Mouse (Mus musculus): ENCODE results near the gene Rasgef1b. TPM values are rescaled to one million over a fixed set of nuclear protein-coding genes. Genes with fewer than 3 reads are reported as not detected.

Rasgef1b gene
- polyA plus RNA-seq, 2 experiments: 4.3 to 9.2 TPM

DNA sequence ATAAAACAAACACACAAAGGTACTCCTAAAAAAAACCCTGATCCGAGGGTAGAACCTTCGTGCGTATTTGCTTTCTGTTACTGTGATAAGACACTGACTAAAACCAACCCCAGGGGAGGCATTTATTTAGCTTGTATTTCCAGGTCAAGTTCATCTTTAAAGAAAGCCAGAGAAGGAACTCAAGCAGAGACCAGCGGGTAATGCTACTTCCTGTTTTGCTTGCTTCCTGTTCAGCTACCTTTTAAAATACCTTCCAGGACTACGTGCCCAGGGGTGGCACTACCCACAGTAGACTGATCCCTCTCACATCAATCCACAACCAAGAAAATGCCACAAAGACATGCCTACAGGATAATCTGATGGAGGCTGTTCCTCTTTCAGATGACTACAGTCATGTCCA lies 212.7 kb downstream of the Rasgef1b start:
- 87% methylated on average over 5 of the region's 5 CpGs for WGBS

DNA sequence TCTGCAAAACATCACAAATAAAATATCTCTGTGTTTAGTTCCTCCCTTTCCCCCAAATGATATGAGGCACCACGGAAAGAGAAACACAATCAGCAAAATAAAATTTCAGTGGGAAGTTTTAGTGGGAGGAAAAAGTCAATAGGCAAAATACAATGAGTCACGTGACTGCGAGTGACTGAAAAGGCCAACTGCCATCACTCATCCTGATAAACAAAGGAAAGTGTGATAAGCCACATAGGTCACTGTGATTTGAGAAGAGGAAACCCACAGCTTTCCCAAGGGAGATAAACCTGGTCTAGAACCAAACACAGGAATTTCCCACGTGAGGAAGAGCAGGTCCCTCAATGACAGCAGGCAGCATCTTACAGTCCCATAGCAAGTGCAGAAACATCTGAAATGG lies 213.1 kb downstream of the Rasgef1b start:
- DNase-seq (ENCODE audit: low spot score) (no peak), ATAC-seq (ENCODE audit: low FRiP score, low read depth) (no peak)
- Histone ChIP-seq H3K27me3 (ENCODE audit: control insufficient read depth, insufficient read depth, low read length) (no peaks in the 10 kb centered on the region), H3K36me3 (ENCODE audit: control insufficient read depth, insufficient read depth, low read length) (no peaks in the 10 kb centered on the region), H3K4me1 (ENCODE audit: control insufficient read depth, insufficient read depth, low read length) (no peaks in the 10 kb centered on the region), H3K27ac (replicated peaks; ENCODE audit: low read depth, low read length) (no peak overlapping the region), H3K4me3 (replicated peaks; ENCODE audit: low read length) (no peak overlapping the region), H3K9ac (ENCODE audit: low read depth, low read length, severe bottlenecking) (no peak overlapping the region), H3K9me3 (ENCODE audit: control insufficient read depth, low read length) (no peaks in the 10 kb centered on the region), H3K4me2 (replicated peaks; ENCODE audit: low read depth, low read length, severe bottlenecking) (no peak overlapping the region)
- 84% methylated on average over 4 of the region's 4 CpGs for WGBS
- TF ChIP-seq POLR2A (IDR thresholded peaks at IDR 0.05; ENCODE audit: borderline replicate concordance, extremely low read depth, insufficient read depth, insufficient read length): no peak

More for the DNA sequence above, 212.7 kb downstream of the Rasgef1b start:
- H3K4me1 ChIP-seq (ENCODE audit: control insufficient read depth, insufficient read depth, low read length): peaks cover 2% of the 10 kb centered on the region; the same call in 1 of the 2 replicates
- no peak overlapping the region for H3K27ac ChIP-seq (replicated peaks; ENCODE audit: low read depth, low read length)
- DNase-seq (ENCODE audit: low spot score) (no peak), ATAC-seq (ENCODE audit: low FRiP score, low read depth) (no peak)
- no peak overlapping the region for H3K4me2 ChIP-seq (replicated peaks; ENCODE audit: low read depth, low read length, severe bottlenecking)
- H3K36me3 ChIP-seq (ENCODE audit: control insufficient read depth, insufficient read depth, low read length): no peaks in the 10 kb centered on the region
- no peak overlapping the region for H3K4me3 ChIP-seq (replicated peaks; ENCODE audit: low read length)
- H3K9me3 ChIP-seq (ENCODE audit: control insufficient read depth, low read length): no peaks in the 10 kb centered on the region
- H3K9ac ChIP-seq (ENCODE audit: low read depth, low read length, severe bottlenecking): no peak overlapping the region
- H3K27me3 ChIP-seq (ENCODE audit: control insufficient read depth, insufficient read depth, low read length): no peaks in the 10 kb centered on the region
- no peak for TF ChIP-seq POLR2A (IDR thresholded peaks at IDR 0.05; ENCODE audit: borderline replicate concordance, extremely low read depth, insufficient read depth, insufficient read length)

DNA sequence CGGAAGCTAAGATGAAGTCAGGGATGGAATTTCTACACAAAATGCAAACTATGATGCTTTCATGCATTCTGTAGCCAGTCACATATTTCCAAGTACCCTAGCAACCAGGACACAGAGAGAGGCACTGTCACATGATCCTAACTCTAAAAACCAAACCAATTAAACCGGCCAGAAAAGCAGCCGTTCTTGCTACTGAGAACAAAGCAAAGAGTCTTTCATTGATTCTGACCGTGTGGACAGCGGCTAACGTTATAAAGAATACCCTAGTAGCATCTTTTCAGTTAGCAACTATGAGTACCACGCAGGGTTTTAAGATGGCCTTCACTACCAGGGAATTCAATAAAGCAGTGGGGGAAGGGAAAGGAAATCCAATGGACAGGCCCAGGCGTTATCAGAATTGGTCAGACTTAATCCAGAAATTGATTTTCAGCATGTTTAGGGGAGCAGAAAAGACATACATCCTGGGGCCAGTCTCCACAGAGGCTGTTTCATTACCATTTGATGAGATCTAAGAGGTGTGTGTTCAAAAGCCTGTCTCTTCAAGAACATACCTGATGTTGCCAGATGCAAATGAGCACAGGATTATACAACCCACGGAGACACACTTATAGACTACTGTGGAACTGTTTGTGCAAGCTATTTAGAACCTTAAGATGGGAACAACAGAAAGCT lies 215.5 kb downstream of the Rasgef1b start:
- H3K27me3 ChIP-seq (ENCODE audit: control insufficient read depth, insufficient read depth, low read length): no peaks in the 10 kb centered on the region
- no peak for TF ChIP-seq POLR2A (IDR thresholded peaks at IDR 0.05; ENCODE audit: borderline replicate concordance, extremely low read depth, insufficient read depth, insufficient read length)
- no peaks in the 10 kb centered on the region for H3K36me3 ChIP-seq (ENCODE audit: control insufficient read depth, insufficient read depth, low read length)
- no peaks in the 10 kb centered on the region for H3K9me3 ChIP-seq (ENCODE audit: control insufficient read depth, low read length)
- WGBS: 64% methylated on average over 9 of the region's 9 CpGs
- no peak overlapping the region for H3K4me3 ChIP-seq (replicated peaks; ENCODE audit: low read length)
- no peaks in the 10 kb centered on the region for H3K4me1 ChIP-seq (ENCODE audit: control insufficient read depth, insufficient read depth, low read length)
- no peak overlapping the region for H3K27ac ChIP-seq (replicated peaks; ENCODE audit: low read depth, low read length)
- no peak overlapping the region for H3K4me2 ChIP-seq (replicated peaks; ENCODE audit: low read depth, low read length, severe bottlenecking)
- DNase-seq (ENCODE audit: low spot score): no peak
- no peak overlapping the region for H3K9ac ChIP-seq (ENCODE audit: low read depth, low read length, severe bottlenecking)
- no peak for ATAC-seq (ENCODE audit: low FRiP score, low read depth)

DNA sequence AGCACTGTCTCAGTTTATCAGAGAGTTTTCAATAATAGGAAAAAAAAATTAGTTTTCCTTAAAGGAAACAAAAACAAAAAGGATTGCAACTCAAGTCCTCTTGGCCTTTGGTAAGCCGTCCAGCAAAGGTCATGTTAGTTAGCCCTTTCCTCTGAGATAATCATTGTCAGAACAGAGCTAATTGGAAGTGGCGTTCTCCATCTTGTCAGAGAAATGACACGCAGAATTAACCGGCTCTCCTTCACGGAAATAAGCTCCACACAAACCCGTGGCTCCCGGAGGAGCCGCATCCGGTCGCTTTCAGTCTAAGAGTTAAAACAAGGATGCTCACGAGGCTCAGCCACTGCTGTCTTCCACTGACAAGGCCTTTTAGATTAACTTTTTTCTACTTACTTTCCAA lies 217.8 kb downstream of the Rasgef1b start:
- no peaks in the 10 kb centered on the region for H3K36me3 ChIP-seq (ENCODE audit: control insufficient read depth, insufficient read depth, low read length)
- H3K9me3 ChIP-seq (ENCODE audit: control insufficient read depth, low read length): no peaks in the 10 kb centered on the region

DNA sequence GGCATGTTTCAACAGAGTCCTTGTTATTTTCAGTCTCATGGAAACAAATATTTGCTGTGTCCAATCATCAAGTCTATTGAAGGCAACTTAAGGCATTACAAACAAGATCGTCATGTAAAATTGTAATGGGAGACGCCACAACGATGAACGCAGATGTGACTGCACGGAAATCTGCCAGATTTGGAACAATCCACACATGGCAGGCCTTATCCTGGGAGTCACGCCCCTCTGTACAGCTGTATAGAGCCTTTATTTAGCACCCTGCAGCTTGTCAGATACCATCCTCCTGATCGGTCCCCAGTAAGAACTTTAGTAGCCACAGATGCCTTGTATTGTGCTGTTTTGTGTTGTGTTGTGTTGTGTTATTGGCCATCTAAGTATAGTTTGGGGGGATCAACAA lies 222.8 kb downstream of the Rasgef1b start:
- H3K27me3 ChIP-seq (ENCODE audit: control insufficient read depth, insufficient read depth, low read length): no peaks in the 10 kb centered on the region
- no peaks in the 10 kb centered on the region for H3K9me3 ChIP-seq (ENCODE audit: control insufficient read depth, low read length)
- no peak overlapping the region for H3K4me2 ChIP-seq (replicated peaks; ENCODE audit: low read depth, low read length, severe bottlenecking)
- no peak overlapping the region for H3K27ac ChIP-seq (replicated peaks; ENCODE audit: low read depth, low read length)
- 84% methylated on average over 7 of the region's 7 CpGs for WGBS
- DNase-seq (ENCODE audit: low spot score) (no peak), ATAC-seq (ENCODE audit: low FRiP score, low read depth) (no peak)
- no peak for TF ChIP-seq POLR2A (IDR thresholded peaks at IDR 0.05; ENCODE audit: borderline replicate concordance, extremely low read depth, insufficient read depth, insufficient read length)
- H3K36me3 ChIP-seq (ENCODE audit: control insufficient read depth, insufficient read depth, low read length): no peaks in the 10 kb centered on the region
- no peak overlapping the region for H3K9ac ChIP-seq (ENCODE audit: low read depth, low read length, severe bottlenecking)
- H3K4me3 ChIP-seq (replicated peaks; ENCODE audit: low read length): no peak overlapping the region
- no peaks in the 10 kb centered on the region for H3K4me1 ChIP-seq (ENCODE audit: control insufficient read depth, insufficient read depth, low read length)

More for the DNA sequence above, 217.8 kb downstream of the Rasgef1b start:
- Histone ChIP-seq H3K4me3 (replicated peaks; ENCODE audit: low read length) (no peak overlapping the region), H3K27me3 (ENCODE audit: control insufficient read depth, insufficient read depth, low read length) (no peaks in the 10 kb centered on the region), H3K27ac (replicated peaks; ENCODE audit: low read depth, low read length) (no peak overlapping the region), H3K4me1 (ENCODE audit: control insufficient read depth, insufficient read depth, low read length) (no peaks in the 10 kb centered on the region), H3K4me2 (replicated peaks; ENCODE audit: low read depth, low read length, severe bottlenecking) (no peak overlapping the region), H3K9ac (ENCODE audit: low read depth, low read length, severe bottlenecking) (no peak overlapping the region)
- TF ChIP-seq POLR2A (IDR thresholded peaks at IDR 0.05; ENCODE audit: borderline replicate concordance, extremely low read depth, insufficient read depth, insufficient read length): no peak
- 52% methylated on average over 11 of the region's 11 CpGs for WGBS
- ATAC-seq (ENCODE audit: low FRiP score, low read depth) (no peak), DNase-seq (ENCODE audit: low spot score) (no peak)
